Comparison of ENCODE assay signal across 8 mouse cellular contexts in genomic region chr16:10313646-10314088, GRCm38 (mm10). TPM values are rescaled to one million over a fixed set of nuclear protein-coding genes. Genes with fewer than 3 reads are reported as not detected.
DNase-seq lines count a peak whose midpoint lies in the region; ATAC-seq lines count a peak whose summit lies in the region.

Emp2 (minus strand) TSS chr16:10313968.

- peaks cover 12% of the 10 kb centered on the region; the same call in 1 of the 2 replicates for H3K4me1 ChIP-seq in forebrain, embryonic 15.5 days

- under 1% methylated on average over 38 of the region's 40 CpGs for WGBS in forebrain, embryonic 15.5 days

- no peak within 1 kb of the TSS for H3K27ac ChIP-seq in forebrain, embryonic 15.5 days (replicated peaks)

- no peaks in the 10 kb centered on the region for H3K9me3 ChIP-seq in forebrain, embryonic 15.5 days

- H3K36me3 ChIP-seq in forebrain, embryonic 15.5 days = no peaks in the 10 kb centered on the region

- peak within 1 kb of the TSS; percentile 43 for H3K4me3 ChIP-seq in forebrain, embryonic 15.5 days

- H3K4me2 ChIP-seq in forebrain, embryonic 15.5 days (replicated peaks) = peak within 1 kb of the TSS; percentile 83

- H3K9ac ChIP-seq in forebrain, embryonic 15.5 days (replicated peaks) = peak within 1 kb of the TSS; percentile 38; the same call in 1 of the 2 replicates

- peak; percentile 82 for ATAC-seq in forebrain, embryonic 15.5 days (replicated peaks)
- no peak for ATAC-seq in erythroid progenitor cell, adult 5-6 weeks (replicated peaks; ENCODE audit: low FRiP score, poor library complexity, severe bottlenecking)

- peak; percentile 15 for DNase-seq in right cerebral cortex, adult 18-20 months
- no peak for DNase-seq in right cerebral cortex, postnatal 36 days (ENCODE audit: low spot score in 2 of 2)
- peak; percentile 81 for DNase-seq in heart, postnatal 4 days
- no peak for DNase-seq in layer of hippocampus, postnatal 14 days (ENCODE audit: low spot score in 2 of 2)
- peak; percentile 82 for DNase-seq in lung, postnatal 14 days
- DNase-seq in right cerebral cortex, postnatal 10 days (ENCODE audit: low spot score in 2 of 2) = peak; percentile 39 to 47

- peaks cover 7% of the 10 kb centered on the region; the same call in 1 of the 2 replicates for H3K27me3 ChIP-seq in forebrain, embryonic 15.5 days

RNA-seq across cellular contexts. Expression of gene Emp2, which starts in this region (rescaled TPM):
- 5.9 and 7.2 TPM in 2 replicates for polyA plus RNA-seq in forebrain, embryonic 15.5 days (2015; fragmentation: Nextera tagmentation; extraction: Ambion mirVana)
- total RNA-seq in heart, postnatal 4 days (2021) = 10 to 100 TPM; 41.5 to 42.5 TPM
- total RNA-seq in layer of hippocampus, postnatal 14 days (2021) = 10 to 100 TPM; 25.0 to 30.9 TPM
- total RNA-seq in erythroid progenitor cell, adult 5-6 weeks (2015; ENCODE audit: low replicate concordance) = 0.72 TPM in 1 of 2 replicates, not detected in the other
- not detected in 2 replicates for total RNA-seq in erythroid progenitor cell, adult 5-6 weeks (2017; ENCODE audit: low replicate concordance)

Comparison
In these comparisons a context has a peak if more than half of its experiments do, and no peak if none do; other contexts are left out.
1. RNA of gene Emp2 (total RNA-seq): 41.5 to 42.5 TPM in heart, postnatal 4 days and 25.0 to 30.9 TPM in layer of hippocampus, postnatal 14 days; 0.72 TPM in erythroid progenitor cell, adult 5-6 weeks; every median in the first group is over 10 times any median in the second.
2. DNase-seq: peak in right cerebral cortex, adult 18-20 months (single experiment), heart, postnatal 4 days (single experiment), lung, postnatal 14 days (single experiment) and right cerebral cortex, postnatal 10 days (2 of 2); none in right cerebral cortex, postnatal 36 days (0 of 2) and layer of hippocampus, postnatal 14 days (0 of 2).